Mouse (Mus musculus) cortical plate, adult 2 months (tissue): ENCODE measurements around the gene Tppp. TPM values are rescaled to one million over a fixed set of nuclear protein-coding genes. Genes with fewer than 3 reads are reported as not detected.
"Not testable (repeated sequence)": the region's sequence is repeated elsewhere in the genome, so short reads cannot be mapped to it uniquely, and the experiment has no call there.

ENCODE experiments used
- H3K27ac ChIP-seq: fragments of 200-500 bp; 2 replicates; pipeline ENCODE4 v1.5.1; 2012; ENCODE audit warnings: low read length, control low read depth, inconsistent platforms; ENCODE audit not compliant: insufficient read depth
- H3K4me1 ChIP-seq: fragments of 200-500 bp; 2 replicates; pipeline ENCODE4 v1.6.1; 2011; ENCODE audit warnings: low read length; ENCODE audit not compliant: control insufficient read depth, insufficient read depth
- H3K4me3 ChIP-seq: fragments of 200-500 bp; 2 replicates; pipeline ENCODE4 v1.5.1; 2011; ENCODE audit warnings: mild to moderate bottlenecking, low read length, control low read depth; ENCODE audit not compliant: insufficient read depth
- CTCF ChIP-seq: fragments of 200-500 bp; IDR thresholded peaks from 2 replicates; pipeline ENCODE4 v1.5.1; 2011; ENCODE audit warnings: mild to moderate bottlenecking, control low read depth, low read length; ENCODE audit not compliant: insufficient read depth; ENCODE audit errors: extremely low read depth
- POLR2A ChIP-seq: fragments of 200-500 bp; IDR thresholded peaks from 2 replicates; pipeline ENCODE4 v1.6.1; 2011; ENCODE audit warnings: mild to moderate bottlenecking, low read length, control low read depth; ENCODE audit not compliant: insufficient read depth; ENCODE audit errors: extremely low read depth
- polyA plus RNA-seq: library from polyadenylated mRNA; depleted of rRNA; stranded (reverse); fragments of >200 nt; gene quantifications from 2 replicates; pipeline ENCODE4 v1.2.3, GENCODE M21; 2012

The Tppp gene
- polyA plus RNA-seq, 1 experiment: 382 TPM

DNA sequence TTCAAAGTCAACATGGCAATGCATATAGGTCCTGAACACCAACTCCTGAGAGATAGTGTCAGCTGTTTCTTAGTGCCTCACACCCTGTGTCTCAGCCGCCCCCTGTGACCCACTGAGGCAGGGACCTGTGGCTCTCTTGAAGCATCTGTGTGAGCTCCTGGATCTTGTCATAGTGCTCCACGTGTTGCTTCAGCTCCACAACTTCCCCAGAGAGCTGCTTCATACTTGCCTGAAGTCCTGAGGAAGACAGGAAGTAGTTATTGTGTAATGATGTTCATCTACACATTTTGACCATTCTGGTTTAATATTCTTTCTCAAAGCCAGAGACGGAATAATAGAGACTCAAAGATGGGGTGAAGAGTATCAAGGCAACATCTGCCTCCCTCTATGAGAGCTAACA is 30.7 kb downstream of the Tppp start:
- Histone ChIP-seq H3K27ac (no peak overlapping the region), H3K4me1 (no peaks in the 10 kb centered on the region), H3K4me3 (no peak overlapping the region)
- TF ChIP-seq POLR2A (no peak), CTCF (no peak)

DNA sequence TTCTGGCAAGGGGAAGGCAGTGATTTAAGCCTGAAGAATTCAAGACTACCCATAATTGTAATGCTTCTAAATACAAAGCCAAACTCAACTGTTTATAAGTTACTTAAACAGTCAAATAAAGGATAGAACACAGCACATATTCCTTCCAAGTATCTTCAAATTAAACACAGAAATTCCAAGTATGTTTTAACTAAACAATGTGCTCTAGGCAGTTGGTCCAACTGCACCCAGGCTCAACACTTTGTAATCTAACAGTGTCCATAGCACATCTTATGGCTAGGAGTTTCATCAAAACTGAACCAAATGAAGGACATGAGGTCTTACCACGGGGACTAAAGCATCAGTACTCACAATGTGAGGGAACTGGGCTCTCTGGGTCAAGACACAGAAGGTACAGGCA is 47.0 kb downstream of the Tppp start:
- no peaks in the 10 kb centered on the region for H3K4me1 ChIP-seq
- TF ChIP-seq CTCF: no peak
- no peak for TF ChIP-seq POLR2A
- no peak overlapping the region for H3K27ac ChIP-seq
- H3K4me3 ChIP-seq: no peak overlapping the region

DNA sequence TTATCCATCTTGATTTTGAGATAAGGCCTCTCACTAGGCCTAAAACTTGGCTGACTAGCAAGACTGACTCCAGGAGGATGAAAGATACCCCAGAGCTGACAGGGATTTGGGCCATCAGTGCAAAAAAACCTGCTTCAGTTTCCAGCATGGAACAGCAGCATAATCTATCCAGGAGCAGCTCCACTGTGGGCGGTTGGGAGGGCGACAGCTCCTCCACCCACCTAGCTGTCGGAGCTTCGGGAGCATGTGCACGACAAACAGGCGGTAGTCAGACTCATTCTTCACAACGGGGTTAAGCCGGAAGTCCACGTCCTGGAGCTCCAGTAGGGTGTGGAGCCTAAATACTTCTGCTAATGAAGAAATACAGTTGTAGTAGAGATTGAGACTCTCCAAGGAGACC is 48.9 kb downstream of the Tppp start:
- Histone ChIP-seq H3K4me1 (no peaks in the 10 kb centered on the region), H3K4me3 (no peak overlapping the region), H3K27ac (no peak overlapping the region)
- TF ChIP-seq POLR2A (no peak), CTCF (no peak)

DNA sequence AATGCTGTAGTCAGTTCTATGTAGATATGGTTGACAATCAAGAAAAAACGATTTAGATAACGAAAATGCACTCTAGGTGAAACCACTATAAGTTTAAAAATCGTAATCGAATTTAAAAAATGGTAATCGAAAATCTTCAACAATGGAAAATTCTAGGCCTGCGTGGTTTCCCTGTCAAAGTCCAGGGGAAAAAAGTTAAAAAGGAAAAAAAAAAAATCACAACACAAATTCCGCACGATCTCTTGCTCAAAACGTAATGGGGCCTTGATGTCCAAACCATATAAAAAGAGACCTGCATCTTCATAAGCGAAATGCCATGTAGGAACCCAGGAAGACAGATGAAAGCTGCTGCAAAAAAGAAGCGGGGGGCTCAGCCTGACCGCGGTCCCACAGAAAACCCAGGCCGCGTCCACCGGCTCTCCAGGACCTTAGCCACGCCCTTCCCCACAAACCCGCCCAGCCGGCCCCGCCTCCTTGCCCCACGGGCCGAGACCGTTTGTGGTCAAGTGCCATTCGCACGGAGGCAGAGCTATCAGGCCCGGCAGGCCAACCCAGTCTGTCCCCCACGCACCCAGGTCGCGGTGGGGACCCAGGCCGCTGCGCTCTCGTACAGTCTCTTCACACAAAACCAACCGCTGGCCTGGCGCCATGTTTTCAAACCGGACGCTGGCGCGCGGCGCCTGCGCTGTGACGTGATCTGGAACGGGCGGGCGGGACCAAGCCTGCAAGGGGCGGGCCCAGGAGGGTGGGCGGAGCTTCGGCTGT is 52.6 kb downstream of the Tppp start, which contains the start of gene Cep72:
Gene Cep72, minus strand, starts transcription at position 687 of the 765 bp plus-strand sequence.
- H3K4me3 ChIP-seq: peak within 1 kb of the TSS; percentile 75
- TF ChIP-seq POLR2A: no peak
- no peak for TF ChIP-seq CTCF
- no peak within 1 kb of the TSS for H3K27ac ChIP-seq
- no peaks in the 10 kb centered on the region for H3K4me1 ChIP-seq

DNA sequence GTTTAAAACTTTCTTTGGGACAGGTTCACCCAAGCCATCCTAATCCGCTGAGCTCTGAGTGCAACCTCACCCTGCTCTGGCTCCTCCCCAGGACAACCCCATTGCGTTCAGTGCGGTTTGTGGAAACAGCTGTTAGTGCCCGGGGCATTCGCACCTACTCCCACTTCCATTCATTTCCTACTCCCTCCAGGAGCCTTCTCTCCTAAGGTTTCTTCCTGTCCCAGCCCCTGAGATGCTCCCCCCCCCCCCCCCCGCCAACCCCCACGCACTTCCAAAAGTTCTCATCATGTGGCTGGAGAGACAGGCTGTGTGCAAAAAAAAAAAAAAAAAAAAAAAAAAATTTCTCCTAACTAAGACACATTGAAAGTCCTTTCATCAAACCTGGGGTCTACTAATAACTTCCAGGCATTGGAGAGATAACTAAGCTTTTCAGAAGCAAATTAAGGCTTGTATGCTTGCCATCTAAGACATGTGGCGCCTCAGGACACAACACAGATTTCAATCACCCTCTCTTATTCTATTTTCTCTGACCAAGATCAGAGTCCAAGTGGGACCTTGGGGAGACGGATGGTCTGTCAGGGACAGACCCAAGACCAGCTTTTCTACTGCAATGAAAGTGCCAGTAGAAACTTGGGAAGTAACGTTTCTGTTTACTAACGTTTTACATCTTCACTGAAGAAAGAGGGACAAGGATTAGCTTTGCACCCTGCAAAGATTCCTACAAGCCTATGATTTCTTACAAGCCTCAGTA is 53.3 kb downstream of the Tppp start:
- Histone ChIP-seq H3K4me1 (no peaks in the 10 kb centered on the region), H3K4me3 (peak overlapping the region; percentile 75), H3K27ac (no peak overlapping the region)
- TF ChIP-seq CTCF: no peak
- TF ChIP-seq POLR2A: no peak

DNA sequence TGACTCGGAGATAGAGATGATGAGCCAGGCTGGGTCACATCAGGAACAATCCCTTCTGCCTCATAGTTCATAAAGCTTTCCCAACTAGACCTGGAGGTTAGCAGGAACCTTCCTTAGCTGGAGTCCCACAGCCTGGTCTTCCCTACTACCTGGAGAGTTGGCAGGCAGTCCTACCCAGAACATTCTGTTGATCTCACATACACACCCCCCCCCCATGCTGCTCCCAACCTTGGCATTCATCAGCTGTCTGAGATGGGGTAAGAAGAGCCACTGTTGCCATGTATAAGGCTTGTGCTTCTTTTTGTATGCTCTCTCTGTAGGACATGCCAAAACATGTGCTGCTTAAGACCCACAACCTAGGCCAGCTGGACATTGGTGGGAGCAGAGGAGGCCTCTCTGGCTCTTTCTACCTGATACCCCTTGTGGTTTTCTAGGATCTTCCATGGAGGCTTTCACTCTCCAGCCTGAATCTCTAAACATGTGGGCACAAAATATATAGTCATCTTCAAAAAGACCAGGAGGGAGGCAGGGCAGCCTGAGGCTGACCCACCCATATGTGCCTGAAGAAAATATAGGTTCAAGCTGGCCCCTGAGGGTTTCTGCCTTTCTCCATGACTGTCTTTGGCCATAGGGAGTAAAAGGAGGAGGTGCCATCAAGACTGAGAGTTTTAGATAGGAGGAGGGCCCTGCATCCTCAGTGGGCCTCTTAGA is 54.3 kb downstream of the Tppp start:
- TF ChIP-seq CTCF (no peak), POLR2A (no peak)
- Histone ChIP-seq H3K27ac (no peak overlapping the region), H3K4me3 (no peak overlapping the region), H3K4me1 (no peaks in the 10 kb centered on the region)

DNA sequence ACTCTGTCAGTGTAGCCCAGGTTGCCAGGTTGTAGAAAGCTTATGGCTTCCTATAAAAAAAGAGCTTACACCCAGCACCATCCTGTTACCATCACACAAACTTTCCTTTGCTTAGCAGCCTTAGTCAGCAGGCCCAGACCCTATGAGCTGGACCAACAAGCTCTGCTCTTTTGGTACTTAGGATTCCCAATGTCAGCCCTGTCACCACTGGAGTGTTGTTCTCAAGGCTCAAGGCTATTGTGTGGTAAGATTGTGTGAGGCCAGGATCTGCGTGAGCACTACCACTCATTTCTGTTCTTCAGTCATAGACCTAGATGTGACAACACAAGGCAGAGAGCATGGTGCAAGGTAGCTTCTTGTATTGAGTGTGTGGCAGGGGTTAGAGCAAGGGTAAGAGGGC is 57.4 kb downstream of the Tppp start:
- Histone ChIP-seq H3K27ac (no peak overlapping the region), H3K4me3 (no peak overlapping the region), H3K4me1 (no peaks in the 10 kb centered on the region)
- TF ChIP-seq POLR2A (no peak), CTCF (no peak)

DNA sequence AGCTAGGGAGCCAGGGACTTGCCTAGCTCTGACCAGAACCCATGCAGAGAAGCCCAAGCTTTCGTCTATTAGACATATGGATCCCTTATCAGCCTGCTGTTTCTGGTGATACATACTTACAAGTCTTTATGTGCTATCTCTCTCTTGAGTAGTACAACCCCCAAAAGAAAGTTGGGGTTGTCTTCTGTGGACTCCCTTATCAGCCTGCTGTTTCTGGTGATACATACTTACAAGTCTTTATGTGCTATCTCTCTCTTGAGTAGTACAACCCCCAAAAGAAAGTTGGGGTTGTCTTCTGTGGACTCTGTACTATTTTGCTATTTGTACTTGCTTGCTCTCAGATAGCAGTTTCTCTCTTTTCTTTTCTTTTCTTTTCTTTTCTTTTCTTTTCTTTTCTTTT is 62.0 kb downstream of the Tppp start:
- H3K27ac ChIP-seq, H3K4me3 ChIP-seq, H3K4me1 ChIP-seq: not testable (repeated sequence)

DNA sequence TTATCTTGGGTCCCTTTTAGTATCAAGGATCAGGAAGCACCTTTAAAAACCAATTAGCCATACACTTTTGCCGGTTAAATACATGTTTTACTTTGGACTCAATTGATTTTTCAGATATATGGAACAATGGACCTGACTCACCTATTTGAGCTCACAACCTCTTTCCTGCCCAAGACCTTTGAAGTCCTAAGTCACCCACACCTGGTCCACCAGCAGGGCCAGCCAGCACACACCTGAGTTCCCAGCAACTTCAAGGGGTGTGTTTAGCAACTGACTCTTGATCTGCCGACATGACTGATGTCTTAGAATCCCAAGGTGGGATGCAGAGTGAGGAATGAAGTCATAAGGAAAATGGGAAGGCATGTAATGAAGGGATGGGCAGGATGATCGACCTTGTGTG is 62.5 kb downstream of the Tppp start:
- TF ChIP-seq CTCF (no peak), POLR2A (no peak)
- Histone ChIP-seq H3K4me1 (no peaks in the 10 kb centered on the region), H3K4me3 (no peak overlapping the region), H3K27ac (no peak overlapping the region)
